Mouse (Mus musculus) CH12.LX (cell line): Measurements from ENCODE around the gene Sypl2. TPM values are rescaled to one million over a fixed set of nuclear protein-coding genes. Genes with fewer than 3 reads are reported as not detected.

Experiments used
- DNase-seq: peaks from one replicate; pipeline ENCODE4 v3.0.0-alpha.2; 2013; ENCODE audit errors: extremely low read depth
- H3K27ac ChIP-seq: 2 replicates; pipeline ENCODE4 v1.5.1; 2012; ENCODE audit warnings: low read depth, mild to moderate bottlenecking, control low read depth, moderate library complexity; ENCODE audit not compliant: insufficient read depth
- H3K27me3 ChIP-seq: replicated peaks from 2 replicates; pipeline ENCODE3; 2012; ENCODE audit warnings: inconsistent platforms
- H3K36me3 ChIP-seq, 2 experiments: replicated peaks in 1 of 2; 2 replicates each; pipeline versions ENCODE3 to v1.6.1; 2012; ENCODE audit warnings: inconsistent platforms in 1 of 2, low read length in 1 of 2, mild to moderate bottlenecking in 1 of 2, mixed read lengths in 1 of 2, moderate library complexity in 1 of 2; ENCODE audit not compliant: control insufficient read depth in 1 of 2, insufficient read depth in 1 of 2
- H3K4me1 ChIP-seq, 2 experiments: 2 replicates each; pipeline ENCODE4 v1.6.1; 2012; ENCODE audit warnings: inconsistent platforms in 1 of 2, moderate library complexity in 1 of 2; ENCODE audit not compliant: insufficient read depth in 2 of 2, control insufficient read depth in 1 of 2
- H3K4me2 ChIP-seq: 2 replicates; pipeline ENCODE4 v1.6.1; 2012; ENCODE audit warnings: low read depth, mild to moderate bottlenecking, control low read depth; ENCODE audit not compliant: poor library complexity, insufficient read depth, severe bottlenecking
- H3K4me3 ChIP-seq, 3 experiments: fragments of 150-350 bp in 1 of 3; sonication (generic) in 1 of 3; replicated peaks in 1 of 3; 2 replicates each; pipeline versions ENCODE3 to v1.5.1; 2011 to 2012; ENCODE audit warnings: low read depth in 2 of 3, low read length in 2 of 3, mild to moderate bottlenecking in 2 of 3, moderate library complexity in 2 of 3, control low read depth in 1 of 3, improper control_type of control experiment in 1 of 3, inconsistent platforms in 1 of 3, mixed read lengths in 1 of 3; ENCODE audit not compliant: poor library complexity in 1 of 3
- H3K79me2 ChIP-seq: replicated peaks from 2 replicates; pipeline ENCODE4 v1.6.1; 2012; ENCODE audit warnings: mild to moderate bottlenecking, moderate library complexity; ENCODE audit not compliant: control insufficient read depth, poor library complexity, insufficient read depth, severe bottlenecking; ENCODE audit errors: extremely low read depth
- H3K9ac ChIP-seq: 2 replicates; pipeline ENCODE4 v1.6.1; 2012; ENCODE audit warnings: low read depth, mild to moderate bottlenecking, control low read depth, moderate library complexity; ENCODE audit not compliant: insufficient read depth
- H3K9me3 ChIP-seq: replicated peaks from 2 replicates; pipeline ENCODE3; 2012; ENCODE audit warnings: low read length, inconsistent platforms, mixed read lengths
- CHD1 ChIP-seq: IDR thresholded peaks from 2 replicates; pipeline ENCODE4 v1.6.1; 2012; ENCODE audit warnings: low read depth, low read length, improper control_type of control experiment, inconsistent platforms
- CHD2 ChIP-seq: IDR thresholded peaks from 2 replicates; pipeline ENCODE4 v1.6.1; 2011; ENCODE audit warnings: low read length, improper control_type of control experiment
- ELF1 ChIP-seq: IDR thresholded peaks from 2 replicates; pipeline ENCODE4 v1.6.1; 2014; ENCODE audit warnings: low read depth, mild to moderate bottlenecking, inconsistent platforms, low read length, improper control_type of control experiment
- EP300 ChIP-seq: IDR thresholded peaks from 2 replicates; pipeline ENCODE4 v1.6.1; 2011; ENCODE audit warnings: low read length, improper control_type of control experiment
- ETS1 ChIP-seq: conservative IDR thresholded peaks from 2 replicates; pipeline ENCODE4 v1.6.1; 2012; ENCODE audit warnings: low read depth, mild to moderate bottlenecking, inconsistent platforms, low read length, improper control_type of control experiment, moderate library complexity
- GABPA ChIP-seq: IDR thresholded peaks from 2 replicates; pipeline ENCODE4 v1.6.1; 2012; ENCODE audit warnings: low read depth, low read length, improper control_type of control experiment, inconsistent platforms; ENCODE audit not compliant: insufficient replicate concordance
- HCFC1 ChIP-seq: IDR thresholded peaks from 2 replicates; pipeline ENCODE4 v1.6.1; 2012; ENCODE audit warnings: low read depth, mild to moderate bottlenecking, inconsistent platforms, low read length, improper control_type of control experiment
- IRF4 ChIP-seq: IDR thresholded peaks from 2 replicates; pipeline ENCODE4 v1.6.1; 2014; ENCODE audit warnings: low read depth, mild to moderate bottlenecking, inconsistent platforms, low read length, improper control_type of control experiment
- KAT2A ChIP-seq: IDR thresholded peaks from 2 replicates; pipeline ENCODE4 v1.6.1; 2012; ENCODE audit warnings: low read length, improper control_type of control experiment, inconsistent platforms; ENCODE audit not compliant: insufficient replicate concordance
- MAFK ChIP-seq: IDR thresholded peaks from 2 replicates; pipeline ENCODE4 v1.6.1; 2011; ENCODE audit warnings: low read length, improper control_type of control experiment; ENCODE audit not compliant: insufficient replicate concordance
- MAX ChIP-seq: IDR thresholded peaks from 2 replicates; pipeline ENCODE4 v1.6.1; 2011; ENCODE audit warnings: low read length, improper control_type of control experiment
- MAZ ChIP-seq: IDR thresholded peaks from 2 replicates; pipeline ENCODE4 v1.6.1; 2012; ENCODE audit warnings: low read depth, mild to moderate bottlenecking, inconsistent platforms, low read length, improper control_type of control experiment, moderate library complexity
- MXI1 ChIP-seq: IDR thresholded peaks from 2 replicates; pipeline ENCODE4 v1.6.1; 2011; ENCODE audit warnings: mild to moderate bottlenecking, low read depth, low read length, improper control_type of control experiment
- NRF1 ChIP-seq: IDR thresholded peaks from 2 replicates; pipeline ENCODE4 v1.6.1; 2014; ENCODE audit warnings: low read depth, mild to moderate bottlenecking, inconsistent platforms, low read length, improper control_type of control experiment, moderate library complexity
- PAX5 ChIP-seq: IDR thresholded peaks from 2 replicates; pipeline ENCODE4 v1.6.1; 2012; ENCODE audit warnings: low read length, inconsistent platforms, mixed read lengths
- POLR2AphosphoS2 ChIP-seq: IDR thresholded peaks from 2 replicates; pipeline ENCODE4 v1.6.1; 2011; ENCODE audit warnings: low read depth, low read length, improper control_type of control experiment
- SIN3A ChIP-seq: IDR thresholded peaks from 2 replicates; pipeline ENCODE4 v1.6.1; 2012; ENCODE audit warnings: low read length, improper control_type of control experiment, inconsistent platforms
- SMC3 ChIP-seq: IDR thresholded peaks from 2 replicates; pipeline ENCODE4 v1.6.1; 2011; ENCODE audit warnings: low read depth, low read length, improper control_type of control experiment
- TBP ChIP-seq: conservative IDR thresholded peaks from 2 replicates; pipeline ENCODE4 v1.6.1; 2011; ENCODE audit warnings: low read depth, low read length, improper control_type of control experiment
- UBTF ChIP-seq: IDR thresholded peaks from 2 replicates; pipeline ENCODE4 v1.6.1; 2012; ENCODE audit warnings: low read depth, mild to moderate bottlenecking, inconsistent platforms, low read length, improper control_type of control experiment, moderate library complexity
- USF1 ChIP-seq: IDR thresholded peaks from 2 replicates; pipeline ENCODE4 v1.6.1; 2014; ENCODE audit warnings: low read depth, mild to moderate bottlenecking, inconsistent platforms, low read length, improper control_type of control experiment
- USF2 ChIP-seq: conservative IDR thresholded peaks from 2 replicates; pipeline ENCODE4 v1.6.1; 2011; ENCODE audit warnings: low read depth, low read length, improper control_type of control experiment
- ZKSCAN1 ChIP-seq: IDR thresholded peaks from 2 replicates; pipeline ENCODE4 v1.6.1; 2012; ENCODE audit warnings: low read depth, inconsistent platforms, low read length, improper control_type of control experiment, borderline replicate concordance
- ZMIZ1 ChIP-seq: IDR thresholded peaks from 2 replicates; pipeline ENCODE4 v1.6.1; 2012; ENCODE audit warnings: low read depth, mild to moderate bottlenecking, inconsistent platforms, low read length, improper control_type of control experiment
- ZNF384 ChIP-seq: IDR thresholded peaks from 2 replicates; pipeline ENCODE4 v1.6.1; 2012; ENCODE audit warnings: low read depth, low read length, improper control_type of control experiment, inconsistent platforms
- dilution Hi-C: fragments of 300-500 bp; cut with MboI; formaldehyde crosslinking; loops from 2 replicates; pipeline ENCODE4 v1.14.3; 2020; ENCODE audit warnings: low sequenced_read_pairs; ENCODE audit not compliant: extremely low pct_unique_long_range_greater_than_20kb, extremely low pct_ligation_motif_present
- in situ Hi-C: fragments of 300-500 bp; cut with MboI; formaldehyde crosslinking; loops from 3 replicates; pipeline ENCODE4 v1.14.3; 2019; ENCODE audit warnings: low sequenced_read_pairs, low pct_ligation_motif_present, low pct_unique_long_range_greater_than_20kb, mixed read lengths
- polyA plus RNA-seq: library from polyadenylated mRNA; unstranded; fragments of >175 nt; gene quantifications from 2 replicates; pipeline ENCODE4 v1.2.1, GENCODE M21; 2012; ENCODE audit warnings: low read depth; ENCODE audit not compliant: insufficient read length
- total RNA-seq, 2 experiments: library from RNA; depleted of rRNA; stranded (reverse); fragments of 300-350 nt in 1 of 2; fragments of >200 nt in 1 of 2; gene quantifications; 2 replicates each; pipeline ENCODE4 v1.2.3; 2012 to 2014

Gene Sypl2
- total and polyA plus RNA-seq, 3 experiments: not detected

DNA sequence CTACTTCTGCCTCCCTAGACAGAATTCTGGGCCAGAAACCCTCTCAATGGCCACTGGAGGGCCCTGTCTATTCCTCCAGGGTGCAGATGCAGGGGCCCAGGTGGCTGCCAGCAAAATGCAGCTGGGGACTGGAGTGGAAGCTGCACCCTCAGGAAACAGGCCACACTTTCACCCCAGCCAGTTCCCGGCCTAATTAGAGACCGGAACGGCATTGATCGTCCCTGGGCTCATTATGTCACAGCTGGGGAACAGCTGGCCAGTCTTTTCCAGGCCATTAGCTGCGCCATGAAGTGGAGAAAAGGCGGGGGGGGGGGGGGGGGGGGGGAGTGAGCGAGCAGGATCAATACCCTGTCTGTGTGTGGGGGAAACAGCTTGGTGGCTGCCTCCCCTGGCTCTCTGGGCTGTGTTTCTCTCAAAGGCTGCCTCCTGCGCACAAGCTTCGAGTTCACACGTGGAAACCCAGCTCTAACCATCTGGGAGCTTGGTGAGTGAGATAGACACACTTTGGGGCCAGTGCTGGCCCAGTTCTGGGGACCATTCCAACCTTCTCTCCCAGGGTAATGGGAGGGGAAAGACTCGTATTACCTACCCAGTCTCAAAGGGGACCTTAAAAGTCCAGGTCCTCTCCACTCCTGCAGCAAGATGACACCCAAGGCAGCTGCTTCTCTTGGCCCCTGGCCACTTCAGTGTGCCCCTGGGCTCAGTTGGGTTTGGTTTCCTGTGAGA lies 59.8 kb downstream of the Sypl2 start (continued):
- TF ChIP-seq UBTF (peak; percentile 55; the same call in 1 of the 2 replicates), EP300 (peak; percentile 39; the same call in 1 of the 2 replicates), MAX (no peak)

DNA sequence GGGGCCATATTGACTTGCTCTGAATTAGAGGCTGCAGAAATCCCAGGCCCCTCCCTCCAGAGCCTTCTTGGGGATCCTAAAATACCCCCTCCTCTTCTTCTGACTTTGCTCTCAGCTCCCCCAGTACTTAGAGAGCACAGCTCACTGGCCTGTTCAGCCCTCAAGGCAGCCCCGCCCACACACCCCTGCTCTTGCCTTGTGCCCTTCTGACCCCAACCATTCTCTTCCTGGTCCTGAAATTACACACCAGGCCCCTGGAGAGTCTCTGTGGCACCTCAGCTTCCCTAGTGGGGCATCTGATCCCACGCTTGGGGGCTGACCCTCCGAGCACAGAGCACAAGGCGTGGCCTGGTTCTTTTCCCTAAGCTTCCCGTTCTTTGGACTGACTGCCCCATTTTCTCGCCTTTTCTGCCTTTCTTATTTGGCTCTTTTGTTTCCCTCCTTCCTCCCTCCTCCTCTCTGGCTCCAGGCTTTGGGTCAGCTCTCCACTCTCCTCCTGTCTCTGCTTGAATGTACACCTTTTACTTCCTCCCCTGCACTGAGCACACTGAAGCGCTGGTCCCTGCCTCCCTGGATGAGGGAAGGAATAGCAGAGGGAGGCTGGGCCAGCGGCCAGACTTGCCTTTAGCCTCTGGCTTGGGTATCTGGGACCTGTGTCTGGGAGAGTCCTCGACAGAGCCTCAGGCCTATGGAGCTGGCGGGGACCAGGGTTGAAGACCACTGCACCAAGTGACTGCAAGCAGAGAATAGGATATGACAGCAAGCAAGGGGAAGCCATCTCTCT lies 60.7 kb downstream of the Sypl2 start:
- no peak for DNase-seq
- Histone ChIP-seq H3K9ac (no peak overlapping the region), H3K4me3 (peak overlapping the region in 1 of 3 experiments; percentile 17), H3K27ac (no peak overlapping the region), H3K4me1 (peaks cover 24 to 58% of the 10 kb centered on the region in 2 experiments), H3K36me3 (no peaks in the 10 kb centered on the region), H3K27me3 (peaks cover 14% of the 10 kb centered on the region), H3K9me3 (no peaks in the 10 kb centered on the region), H3K79me2 (no peaks in the 10 kb centered on the region), H3K4me2 (peak overlapping the region; percentile 19; the same call in 1 of the 2 replicates)
- TF ChIP-seq PAX5 (no peak), IRF4 (peak; percentile 40; the same call in 1 of the 2 replicates), ZNF384 (no peak), ETS1 (no peak), SIN3A (no peak; the same call in 1 of the 2 replicates), MAZ (0 out of 2 replicates have a peak, but pooled peaks have one; percentile 20), TBP (no peak), USF2 (no peak), CHD2 (no peak), KAT2A (no peak), ELF1 (0 out of 2 replicates have a peak, but pooled peaks have one; percentile 34), MXI1 (no peak)
- dilution Hi-C loops (no loop called here), in situ Hi-C loops (loop anchor here (5.0 to 10.0 kb wide), 3 partner anchors 42 to 219 kb away; partner anchors contain the start of genes Psma5 and Psrc1)

DNA sequence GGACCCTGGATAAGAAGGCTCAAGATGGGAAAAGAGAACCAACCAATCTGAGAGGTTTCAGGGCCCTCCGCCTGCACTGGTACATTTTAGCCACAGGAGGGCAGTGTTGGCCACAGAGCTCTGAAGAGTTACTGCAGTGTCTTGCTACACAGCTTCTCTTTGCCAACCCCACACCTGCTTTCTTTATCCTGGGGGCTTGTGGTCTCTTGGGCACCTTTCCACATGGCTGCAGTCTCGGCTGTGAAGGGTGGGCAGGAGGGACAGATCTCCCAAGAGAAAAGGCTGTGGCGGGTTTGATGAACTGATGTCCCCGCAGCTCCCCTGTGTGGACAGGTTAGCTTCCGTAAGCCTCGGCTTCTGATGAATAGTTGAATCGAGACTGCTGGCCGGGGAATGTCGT lies 61.6 kb downstream of the Sypl2 start:
- Histone ChIP-seq H3K4me3 (peak overlapping the region in 1 of 3 experiments; percentile 4), H3K27me3 (peaks cover 14% of the 10 kb centered on the region), H3K9ac (no peak overlapping the region), H3K4me2 (no peak overlapping the region; the same call in 1 of the 2 replicates), H3K79me2 (no peaks in the 10 kb centered on the region), H3K36me3 (no peaks in the 10 kb centered on the region), H3K9me3 (no peaks in the 10 kb centered on the region), H3K27ac (no peak overlapping the region), H3K4me1 (peaks cover 27 to 58% of the 10 kb centered on the region in 2 experiments)
- in situ Hi-C loops (loop anchor here (5.0 to 10.0 kb wide), 3 partner anchors 42 to 220 kb away; partner anchors contain the start of genes Psma5 and Psrc1), dilution Hi-C loops (no loop called here)
- peak; percentile 85 for DNase-seq
- TF ChIP-seq PAX5: no peak
- TF ChIP-seq USF1: no peak
- no peak for TF ChIP-seq POLR2AphosphoS2
- TF ChIP-seq SIN3A: peak; percentile 49; the same call in 1 of the 2 replicates
- no peak for TF ChIP-seq GABPA
- no peak for TF ChIP-seq HCFC1
- no peak for TF ChIP-seq ZNF384
- TF ChIP-seq SMC3: peak; percentile 88
- TF ChIP-seq CHD1: no peak
- TF ChIP-seq KAT2A: no peak
- TF ChIP-seq UBTF: no peak
- TF ChIP-seq NRF1: peak; percentile 40; the same call in 1 of the 2 replicates
- TF ChIP-seq MXI1: no peak; the same call in 1 of the 2 replicates
- no peak for TF ChIP-seq ZMIZ1
- TF ChIP-seq EP300: no peak
- no peak for TF ChIP-seq ZKSCAN1
- TF ChIP-seq MAFK: no peak
- 0 out of 2 replicates have a peak, but pooled peaks have one; percentile 26 for TF ChIP-seq MAX
- TF ChIP-seq ELF1: no peak
